8 mouse cellular contexts compared by ENCODE assay signal in the genomic region with DNA sequence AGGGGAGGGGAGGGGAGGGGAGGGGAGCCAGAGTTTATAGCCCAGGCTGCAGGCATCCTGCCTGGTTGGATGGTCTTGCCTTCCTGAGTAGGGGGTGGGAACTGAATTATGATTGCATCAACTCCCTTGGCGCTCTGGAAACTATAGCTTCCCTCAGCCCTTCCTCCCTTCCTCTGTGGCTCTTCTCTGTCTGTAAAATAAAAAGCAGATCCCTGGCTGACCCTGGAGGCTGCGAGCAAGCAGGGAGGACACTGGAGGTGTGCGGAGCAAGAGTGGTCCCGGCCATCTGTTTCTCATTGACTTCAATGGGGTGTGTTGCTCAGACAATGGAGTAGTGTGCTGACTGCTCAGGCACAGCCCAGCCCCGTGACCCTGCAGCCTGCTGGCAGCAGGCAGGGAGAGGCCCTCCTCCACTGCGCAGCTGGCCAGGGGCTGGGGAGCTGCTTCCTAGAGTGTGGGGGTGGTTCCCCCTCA. TPM values are rescaled to one million over a fixed set of nuclear protein-coding genes. Genes with fewer than 3 reads are reported as not detected.
DNase-seq lines count a peak whose midpoint lies in the region; ATAC-seq and TF ChIP-seq lines count a peak whose summit lies in the region.

No protein-coding gene starts in this region.

- peaks cover 64% of the 10 kb centered on the region for H3K4me1 ChIP-seq in embryonic facial prominence, embryonic 10.5 days

- H3K36me3 ChIP-seq in embryonic facial prominence, embryonic 10.5 days (replicated peaks) = no peaks in the 10 kb centered on the region
- H3K36me3 ChIP-seq in myocyte (ENCODE audit: control insufficient read depth, insufficient read depth) = no peaks in the 10 kb centered on the region

- TF ChIP-seq POLR2A in myocyte (IDR thresholded peaks at IDR 0.05; ENCODE audit: insufficient read length, low read depth) = peak; percentile 63

- H3K4me3 ChIP-seq in embryonic facial prominence, embryonic 10.5 days = peak overlapping the region; percentile 42
- H3K4me3 ChIP-seq in myocyte = no peak overlapping the region

- H3K4me2 ChIP-seq in myocyte (ENCODE audit: low read depth) = peak overlapping the region; percentile 56

- WGBS in embryonic facial prominence, embryonic 10.5 days = 2% methylated on average over 6 of the region's 6 CpGs

- 0 out of 2 replicates have a peak, but pooled peaks have one; percentile 10 for ATAC-seq in cerebellum, adult (ENCODE audit: insufficient number of reproducible peaks, low FRiP score, low TSS enrichment)

- H3K27me3 ChIP-seq in embryonic facial prominence, embryonic 10.5 days (replicated peaks; ENCODE audit: low read depth, poor library complexity, severe bottlenecking) = no peaks in the 10 kb centered on the region
- H3K27me3 ChIP-seq in myocyte (ENCODE audit: control insufficient read depth, insufficient read depth, insufficient read length) = no peaks in the 10 kb centered on the region

- H3ac ChIP-seq in myocyte (ENCODE audit: control insufficient read depth, insufficient read length) = no peak overlapping the region

- peak overlapping the region; percentile 90 for H3K27ac ChIP-seq in embryonic facial prominence, embryonic 10.5 days (replicated peaks)

- no peaks in the 10 kb centered on the region for H3K9me3 ChIP-seq in embryonic facial prominence, embryonic 10.5 days

- no peak for DNase-seq in cerebellum, adult 9-11 months
- peak; percentile 83 for DNase-seq in 3134 (ENCODE audit: extremely low read depth, insufficient read length, low spot score)
- DNase-seq in embryonic facial prominence, embryonic 10.5 days (ENCODE audit: low spot score) = peak; percentile 96
- DNase-seq in heart, adult 9 months (ENCODE audit: low spot score in 2 of 2) = peak; percentile 61 to 63
- peak; percentile 79 for DNase-seq in layer of hippocampus, adult 9-11 months
- DNase-seq in T-cell, adult 2 months (ENCODE audit: low spot score) = no peak

- H3K79me2 ChIP-seq in myocyte (ENCODE audit: control insufficient read depth, insufficient read depth) = no peaks in the 10 kb centered on the region

TF ChIP-seq in myocyte, 11 proteins besides CTCF, POLR2A, EP300 and RAD21:
- TF ChIP-seq MYOD1 (IDR thresholded peaks at IDR 0.05; ENCODE audit: control insufficient read depth in 1 of 3, insufficient read length in 2 of 3, low read depth in 2 of 3) = peak in 2 of 3 experiments; percentile 87 to 97
- peak; percentile 74 for TF ChIP-seq TCF12 (IDR thresholded peaks at IDR 0.05; ENCODE audit: insufficient read depth, poor library complexity, severe bottlenecking)
- peak in 2 of 3 experiments; percentile 81 to 93 for TF ChIP-seq MYOG (IDR thresholded peaks at IDR 0.05; ENCODE audit: control insufficient read depth in 1 of 3, insufficient read depth in 1 of 3, insufficient read length in 2 of 3, low read depth in 2 of 3)
- no peak for TF ChIP-seq E2F4 (IDR thresholded peaks at IDR 0.05; ENCODE audit: insufficient read depth)
- peak; percentile 53 for TF ChIP-seq USF1 (IDR thresholded peaks at IDR 0.05; ENCODE audit: low read depth)
- no peak for TF ChIP-seq MAX (IDR thresholded peaks at IDR 0.05; ENCODE audit: low read depth)
- TF ChIP-seq TCF3 (IDR thresholded peaks at IDR 0.05; ENCODE audit: insufficient read length, low read depth) = peak; percentile 87
- TF ChIP-seq CEBPB (IDR thresholded peaks at IDR 0.05; ENCODE audit: insufficient read depth, poor library complexity, severe bottlenecking) = peak; percentile 62; the same call in 1 of the 2 replicates
- TF ChIP-seq REST (IDR thresholded peaks at IDR 0.05; ENCODE audit: insufficient read depth, insufficient read length) = no peak
TF ChIP-seq in myocyte: peak in this region for 6.

RNA-seq across cellular contexts. Expression of gene Tgfbi, which starts 27.3 kb away (rescaled TPM):
- 50.1 and 65.4 TPM in 2 replicates for polyA plus RNA-seq in embryonic facial prominence, embryonic 10.5 days (2016; fragmentation: Nextera tagmentation; extraction: Ambion mirVana)
- 1.8 TPM for polyA plus RNA-seq in myocyte (2012; fragmentation: generic; extraction: Trizol)

RNA-seq across cellular contexts. Expression of gene Lect2, which starts 33.7 kb away (rescaled TPM):
- not detected in 2 replicates for polyA plus RNA-seq in embryonic facial prominence, embryonic 10.5 days (2016; fragmentation: Nextera tagmentation; extraction: Ambion mirVana)
- not detected for polyA plus RNA-seq in myocyte (2012; fragmentation: generic; extraction: Trizol)

RNA-seq across cellular contexts. Expression of gene Fbxl21, which starts 59.7 kb away (rescaled TPM):
- polyA plus RNA-seq in embryonic facial prominence, embryonic 10.5 days (2016; fragmentation: Nextera tagmentation; extraction: Ambion mirVana) = 1.3 TPM in 2 replicates
- polyA plus RNA-seq in myocyte (2012; fragmentation: generic; extraction: Trizol) = 0.20 TPM

Comparison
In these comparisons a context has a peak if more than half of its experiments do, and no peak if none do; other contexts are left out.
1. DNase-seq: peak in 3134 (single experiment), embryonic facial prominence, embryonic 10.5 days (single experiment), heart, adult 9 months (2 of 2) and layer of hippocampus, adult 9-11 months (single experiment); none in cerebellum, adult 9-11 months (single experiment) and T-cell, adult 2 months (single experiment).
2. RNA of gene Tgfbi, which starts 27.3 kb away (polyA plus RNA-seq): 50.1 to 65.4 TPM in embryonic facial prominence, embryonic 10.5 days; 1.8 TPM in myocyte (single experiment); every median in the first group is over 10 times any median in the second.